Mouse (Mus musculus) limb, embryonic 11.5 days (tissue): ENCODE data around the gene Swi5. TPM values are rescaled to one million over a fixed set of nuclear protein-coding genes. Genes with fewer than 3 reads are reported as not detected.

ENCODE experiments used
- ATAC-seq: fragments of 200-750 bp; cut with Nextera tagmentation; 2 replicates; pipeline ENCODE4 v1.8.0; 2017; ENCODE audit warnings: low read depth; ENCODE audit not compliant: insufficient number of reproducible peaks, low FRiP score, low TSS enrichment
- DNase-seq: peaks from one replicate; pipeline ENCODE4 v3.0.0-alpha.2; 2015; ENCODE audit warnings: low spot score
- H3K27ac ChIP-seq: fragments of 300-500 bp; sonication (generic); replicated peaks from 2 replicates; pipeline ENCODE4 v1.5.1; 2014; ENCODE audit warnings: low read depth, mild to moderate bottlenecking, low read length
- H3K27me3 ChIP-seq: fragments of 300-500 bp; sonication (generic); 2 replicates; pipeline ENCODE4 v1.6.1; 2014; ENCODE audit warnings: mild to moderate bottlenecking, low read length, mixed read lengths; ENCODE audit not compliant: control insufficient read depth, insufficient read depth
- H3K36me3 ChIP-seq: fragments of 300-500 bp; sonication (generic); 2 replicates; pipeline ENCODE4 v1.6.1; 2014; ENCODE audit warnings: mild to moderate bottlenecking, low read length, moderate library complexity, mixed read lengths; ENCODE audit not compliant: control insufficient read depth, insufficient read depth
- H3K4me1 ChIP-seq: fragments of 300-500 bp; sonication (generic); 2 replicates; pipeline ENCODE4 v1.6.1; 2014; ENCODE audit warnings: low read length, mixed read lengths; ENCODE audit not compliant: control insufficient read depth, insufficient read depth
- H3K4me2 ChIP-seq: fragments of 300-500 bp; sonication (generic); 2 replicates; pipeline ENCODE4 v1.6.1; 2014; ENCODE audit warnings: low read depth, mild to moderate bottlenecking, moderate library complexity; ENCODE audit not compliant: severe bottlenecking
- H3K4me3 ChIP-seq: fragments of 300-500 bp; sonication (generic); 2 replicates; pipeline ENCODE4 v1.5.1; 2014; ENCODE audit warnings: low read depth, low read length
- H3K9ac ChIP-seq: fragments of 300-500 bp; sonication (generic); 2 replicates; pipeline ENCODE4 v1.6.1; 2014; ENCODE audit warnings: mild to moderate bottlenecking, low read length
- H3K9me3 ChIP-seq: fragments of 300-500 bp; sonication (generic); 2 replicates; pipeline ENCODE4 v1.6.1; 2016; ENCODE audit warnings: low read length; ENCODE audit not compliant: control insufficient read depth
- WGBS: fragments of 180-500 bp; shearing (Covaris S2); extraction: QIAGEN DNeasy Blood & Tissue Kit; methylation state at CpG from one replicate; pipeline ENCODE4 v1.1.7; 2014; 5-methylcytosine and 5-hydroxymethylcytosine counted together
- polyA plus RNA-seq: library from polyadenylated mRNA; unstranded; fragments of >200 nt; fragmentation: Nextera tagmentation; extraction: Ambion mirVana; gene quantifications from 2 replicates; pipeline ENCODE4 v1.2.1, GENCODE M21; 2014

Swi5 gene
- polyA plus RNA-seq, 1 experiment from 2014 or later: 272 TPM

GRCm38 (mm10) chr2:32295285-32295684 lies 7.4 kb upstream of the Swi5 start:
- no peak overlapping the region for H3K4me3 ChIP-seq
- peaks cover 18% of the 10 kb centered on the region for H3K36me3 ChIP-seq
- no peak overlapping the region for H3K27ac ChIP-seq
- no peaks in the 10 kb centered on the region for H3K27me3 ChIP-seq
- no peaks in the 10 kb centered on the region for H3K9me3 ChIP-seq
- no peak overlapping the region for H3K4me2 ChIP-seq
- H3K4me1 ChIP-seq: no peaks in the 10 kb centered on the region
- ATAC-seq: no peak
- DNase-seq: no peak
- 85% methylated on average over 3 of the region's 3 CpGs for WGBS
- H3K9ac ChIP-seq: no peak overlapping the region

- no peaks in the 10 kb centered on the region for H3K27me3 ChIP-seq
- H3K27ac ChIP-seq: no peak overlapping the region
- H3K36me3 ChIP-seq: peaks cover 17% of the 10 kb centered on the region
- H3K9ac ChIP-seq: no peak overlapping the region; the same call in 1 of the 2 replicates
- no peaks in the 10 kb centered on the region for H3K9me3 ChIP-seq
- WGBS: 83% methylated on average over 8 of the region's 8 CpGs
- H3K4me3 ChIP-seq: no peak overlapping the region
- ATAC-seq (no peak), DNase-seq (no peak)
- H3K4me2 ChIP-seq: no peak overlapping the region
- no peaks in the 10 kb centered on the region for H3K4me1 ChIP-seq
These were observed 6.5 kb upstream of the Swi5 start for GRCm38 (mm10) chr2:32294348-32294747.

- Histone ChIP-seq H3K9me3 (no peaks in the 10 kb centered on the region), H3K4me1 (peaks cover 10% of the 10 kb centered on the region), H3K9ac (no peak overlapping the region), H3K27ac (no peak overlapping the region), H3K36me3 (peaks cover 6% of the 10 kb centered on the region), H3K4me3 (peak overlapping the region; percentile 95), H3K27me3 (no peaks in the 10 kb centered on the region), H3K4me2 (no peak overlapping the region)
- ATAC-seq: no peak
- no peak for DNase-seq
These were observed 1.7 kb upstream of the Swi5 start for GRCm38 (mm10) chr2:32289578-32289977.

- 3% methylated on average over 29 of the region's 29 CpGs for WGBS
- H3K4me2 ChIP-seq: peak overlapping the region; percentile 86
- ATAC-seq (peak; percentile 79; the same call in 1 of the 2 replicates), DNase-seq (peak; percentile 48)
- H3K27ac ChIP-seq: no peak overlapping the region
- H3K27me3 ChIP-seq: no peaks in the 10 kb centered on the region
- peaks cover 10% of the 10 kb centered on the region for H3K4me1 ChIP-seq
- peak overlapping the region; percentile 95 for H3K4me3 ChIP-seq
- peaks cover 13% of the 10 kb centered on the region for H3K36me3 ChIP-seq
- H3K9me3 ChIP-seq: no peaks in the 10 kb centered on the region
- peak overlapping the region; percentile 63 for H3K9ac ChIP-seq
These were observed 576 bp upstream of the Swi5 start for GRCm38 (mm10) chr2:32288371-32288931.

- Histone ChIP-seq H3K9ac (peak within 1 kb of the TSS; percentile 86), H3K4me1 (peaks cover 10% of the 10 kb centered on the region), H3K27me3 (no peaks in the 10 kb centered on the region), H3K27ac (no peak within 1 kb of the TSS; the same call in 1 of the 2 replicates), H3K9me3 (no peaks in the 10 kb centered on the region), H3K36me3 (peaks cover 16% of the 10 kb centered on the region), H3K4me2 (peak within 1 kb of the TSS; percentile 86), H3K4me3 (peak within 1 kb of the TSS; percentile 95)
- WGBS: under 1% methylated on average over 23 of the region's 23 CpGs
- no peak for ATAC-seq
- DNase-seq: no peak
These were observed 488 bp downstream of the Swi5 start, which contains the start of gene Golga2 for GRCm38 (mm10) chr2:32287334-32287840. TSS of gene Golga2 (plus strand) at chr2:32287384.

- no peak overlapping the region for H3K4me3 ChIP-seq
These were observed 3.9 kb downstream of the Swi5 start for GRCm38 (mm10) chr2:32283986-32284385.

GRCm38 (mm10) chr2:32282727-32283126 lies 5.1 kb downstream of the Swi5 start:
- Histone ChIP-seq H3K27ac (no peak overlapping the region), H3K4me2 (no peak overlapping the region), H3K9me3 (no peaks in the 10 kb centered on the region), H3K27me3 (no peaks in the 10 kb centered on the region), H3K4me1 (peaks cover 3% of the 10 kb centered on the region; the same call in 1 of the 2 replicates), H3K9ac (no peak overlapping the region), H3K4me3 (no peak overlapping the region), H3K36me3 (peaks cover 25% of the 10 kb centered on the region)
- ATAC-seq (no peak), DNase-seq (peak; percentile 40)
- 87% methylated on average over 1 of the region's 1 CpGs for WGBS

More at GRCm38 (mm10) chr2:32283986-32284385, 3.9 kb downstream of the Swi5 start:
- Histone ChIP-seq H3K4me2 (no peak overlapping the region), H3K9ac (no peak overlapping the region), H3K36me3 (peaks cover 21% of the 10 kb centered on the region), H3K27me3 (no peaks in the 10 kb centered on the region), H3K27ac (no peak overlapping the region), H3K4me1 (peaks cover 7% of the 10 kb centered on the region), H3K9me3 (no peaks in the 10 kb centered on the region)
- WGBS: 92% methylated on average over 3 of the region's 3 CpGs
- ATAC-seq (no peak), DNase-seq (no peak)

GRCm38 (mm10) chr2:32282289-32282688 lies 5.6 kb downstream of the Swi5 start:
- Histone ChIP-seq H3K4me1 (peaks cover 3% of the 10 kb centered on the region; the same call in 1 of the 2 replicates), H3K9ac (no peak overlapping the region), H3K4me2 (no peak overlapping the region), H3K36me3 (peaks cover 27% of the 10 kb centered on the region), H3K27me3 (no peaks in the 10 kb centered on the region), H3K27ac (no peak overlapping the region), H3K9me3 (no peaks in the 10 kb centered on the region), H3K4me3 (no peak overlapping the region)
- DNase-seq (no peak), ATAC-seq (no peak)
- 90% methylated on average over 2 of the region's 2 CpGs for WGBS
